Mouse (Mus musculus): ENCODE results near the gene Itpr2. TPM values are rescaled to one million over a fixed set of nuclear protein-coding genes. Genes with fewer than 3 reads are reported as not detected.

Gene Itpr2
- polyA plus RNA-seq, 1 experiment, result 2.6 TPM

- Histone ChIP-seq H3K36me3 (ENCODE audit: control insufficient read depth, insufficient read depth) (no peaks in the 10 kb centered on the region), H3ac (ENCODE audit: control insufficient read depth, insufficient read length, low read depth) (no peak overlapping the region), H3K4me3 (ENCODE audit: insufficient read depth, poor library complexity, severe bottlenecking) (no peak overlapping the region), H3K79me2 (ENCODE audit: control insufficient read depth, insufficient read depth) (no peaks in the 10 kb centered on the region), H3K79me3 (ENCODE audit: low read depth) (no peaks in the 10 kb centered on the region), H3K27me3 (ENCODE audit: control insufficient read depth, insufficient read depth, insufficient read length) (no peaks in the 10 kb centered on the region)
- TF ChIP-seq FOSL1 (IDR thresholded peaks at IDR 0.05; ENCODE audit: insufficient read depth, low read length, poor library complexity, severe bottlenecking) (no peak), MYOG (IDR thresholded peaks at IDR 0.05; ENCODE audit: control insufficient read depth, extremely low read depth, insufficient read length) (no peak), MYOD1 (IDR thresholded peaks at IDR 0.05; ENCODE audit: control insufficient read depth, insufficient read length, low read depth) (no peak), MAX (IDR thresholded peaks at IDR 0.05) (no peak), USF1 (IDR thresholded peaks at IDR 0.05; ENCODE audit: low read depth) (no peak), CTCF (IDR thresholded peaks at IDR 0.05; ENCODE audit: control insufficient read depth, insufficient read depth, insufficient read length) (no peak), CEBPB (IDR thresholded peaks at IDR 0.05; ENCODE audit: low read depth) (no peak)
These were observed 38.4 kb upstream of the Itpr2 start for GRCm38 (mm10) chr6:146540386-146540785.

DNA sequence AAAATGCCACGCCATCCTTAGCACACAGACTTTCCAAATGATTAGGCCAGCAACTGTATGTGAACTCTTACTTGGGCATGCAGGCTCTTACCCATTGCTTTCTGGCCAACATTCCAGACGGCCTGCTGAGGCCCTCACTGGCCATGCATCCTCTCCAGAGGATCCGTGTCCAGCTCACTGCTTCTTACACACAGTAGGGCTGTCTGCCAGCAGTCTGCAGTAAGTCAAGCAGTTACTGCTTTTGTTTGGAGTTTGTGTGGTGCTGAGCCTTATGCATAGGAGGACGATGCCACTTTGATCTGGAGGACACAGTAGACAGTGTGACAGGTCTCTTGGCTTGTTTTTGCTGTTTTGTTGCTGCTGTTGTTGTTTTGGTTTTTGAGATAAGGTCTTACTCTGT lies 36.6 kb upstream of the Itpr2 start:
- TF ChIP-seq MAX (IDR thresholded peaks at IDR 0.05) (no peak), CEBPB (IDR thresholded peaks at IDR 0.05; ENCODE audit: low read depth) (no peak), CTCF (IDR thresholded peaks at IDR 0.05; ENCODE audit: control insufficient read depth, insufficient read depth, insufficient read length) (no peak)

DNA sequence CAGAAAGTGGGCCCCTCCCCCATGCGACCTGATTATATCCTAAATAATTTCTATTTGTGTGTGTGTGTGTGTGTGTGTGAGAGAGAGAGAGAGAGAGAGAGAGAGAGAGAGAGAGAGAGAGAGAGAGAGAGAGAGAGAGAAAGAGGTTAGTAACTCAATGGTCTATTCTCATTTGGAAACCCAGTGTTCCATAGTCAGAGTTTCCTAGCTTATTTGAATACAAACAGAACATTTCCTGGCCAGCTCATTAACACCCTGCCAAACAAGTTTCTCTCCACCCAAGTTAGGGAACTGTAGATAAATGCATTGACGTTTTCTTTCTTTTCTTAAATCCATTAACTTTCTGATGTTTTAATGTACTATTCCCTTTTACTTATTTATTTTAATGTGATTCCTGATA lies 36.0 kb upstream of the Itpr2 start:
- no peak overlapping the region for H3ac ChIP-seq (ENCODE audit: control insufficient read depth, insufficient read length, low read depth)

More for the DNA sequence above, 36.6 kb upstream of the Itpr2 start:
- no peaks in the 10 kb centered on the region for H3K79me2 ChIP-seq (ENCODE audit: control insufficient read depth, insufficient read depth)
- no peaks in the 10 kb centered on the region for H3K27me3 ChIP-seq (ENCODE audit: control insufficient read depth, insufficient read depth, insufficient read length)
- H3K36me3 ChIP-seq (ENCODE audit: control insufficient read depth, insufficient read depth), result no peaks in the 10 kb centered on the region
- no peaks in the 10 kb centered on the region for H3K79me3 ChIP-seq (ENCODE audit: low read depth)
- H3K4me3 ChIP-seq (ENCODE audit: insufficient read depth, poor library complexity, severe bottlenecking), result no peak overlapping the region
- no peak overlapping the region for H3ac ChIP-seq (ENCODE audit: control insufficient read depth, insufficient read length, low read depth)

GRCm38 (mm10) chr6:146537111-146537510 lies 35.1 kb upstream of the Itpr2 start:
- Histone ChIP-seq H3K27me3 (ENCODE audit: control insufficient read depth, insufficient read depth, insufficient read length) (no peaks in the 10 kb centered on the region), H3K36me3 (ENCODE audit: control insufficient read depth, insufficient read depth) (no peaks in the 10 kb centered on the region), H3ac (ENCODE audit: control insufficient read depth, insufficient read length, low read depth) (no peak overlapping the region), H3K4me3 (ENCODE audit: insufficient read depth, poor library complexity, severe bottlenecking) (no peak overlapping the region), H3K79me3 (ENCODE audit: low read depth) (no peaks in the 10 kb centered on the region), H3K79me2 (ENCODE audit: control insufficient read depth, insufficient read depth) (no peaks in the 10 kb centered on the region)
- TF ChIP-seq MAX (IDR thresholded peaks at IDR 0.05) (no peak), CTCF (IDR thresholded peaks at IDR 0.05; ENCODE audit: control insufficient read depth, insufficient read depth, insufficient read length) (no peak), MYOD1 (IDR thresholded peaks at IDR 0.05; ENCODE audit: control insufficient read depth, insufficient read length, low read depth) (no peak), CEBPB (IDR thresholded peaks at IDR 0.05; ENCODE audit: low read depth) (no peak), FOSL1 (IDR thresholded peaks at IDR 0.05; ENCODE audit: insufficient read depth, low read length, poor library complexity, severe bottlenecking) (no peak), MYOG (IDR thresholded peaks at IDR 0.05; ENCODE audit: control insufficient read depth, extremely low read depth, insufficient read length) (no peak), USF1 (IDR thresholded peaks at IDR 0.05; ENCODE audit: low read depth) (no peak)

More for the DNA sequence above, 36.0 kb upstream of the Itpr2 start:
- Histone ChIP-seq H3K79me3 (ENCODE audit: low read depth) (no peaks in the 10 kb centered on the region), H3K79me2 (ENCODE audit: control insufficient read depth, insufficient read depth) (no peaks in the 10 kb centered on the region), H3K27me3 (ENCODE audit: control insufficient read depth, insufficient read depth, insufficient read length) (no peaks in the 10 kb centered on the region), H3K36me3 (ENCODE audit: control insufficient read depth, insufficient read depth) (no peaks in the 10 kb centered on the region), H3K4me3 (ENCODE audit: insufficient read depth, poor library complexity, severe bottlenecking) (no peak overlapping the region)
- no peak for TF ChIP-seq FOSL1 (IDR thresholded peaks at IDR 0.05; ENCODE audit: insufficient read depth, low read length, poor library complexity, severe bottlenecking)
- no peak for TF ChIP-seq MYOG (IDR thresholded peaks at IDR 0.05; ENCODE audit: control insufficient read depth, extremely low read depth, insufficient read length)
- TF ChIP-seq USF1 (IDR thresholded peaks at IDR 0.05; ENCODE audit: low read depth), result no peak
- TF ChIP-seq MYOD1 (IDR thresholded peaks at IDR 0.05; ENCODE audit: control insufficient read depth, insufficient read length, low read depth), result no peak
- no peak for TF ChIP-seq CTCF (IDR thresholded peaks at IDR 0.05; ENCODE audit: control insufficient read depth, insufficient read depth, insufficient read length)
- no peak for TF ChIP-seq MAX (IDR thresholded peaks at IDR 0.05)
- no peak for TF ChIP-seq CEBPB (IDR thresholded peaks at IDR 0.05; ENCODE audit: low read depth)

- no peaks in the 10 kb centered on the region for H3K36me3 ChIP-seq (ENCODE audit: control insufficient read depth, insufficient read depth)
- TF ChIP-seq CTCF (IDR thresholded peaks at IDR 0.05; ENCODE audit: control insufficient read depth, insufficient read depth, insufficient read length) (no peak), USF1 (IDR thresholded peaks at IDR 0.05; ENCODE audit: low read depth) (no peak), MYOD1 (IDR thresholded peaks at IDR 0.05; ENCODE audit: control insufficient read depth, insufficient read length, low read depth) (no peak), MYOG (IDR thresholded peaks at IDR 0.05; ENCODE audit: control insufficient read depth, extremely low read depth, insufficient read length) (no peak), MAX (IDR thresholded peaks at IDR 0.05) (no peak)
These were observed 33.5 kb upstream of the Itpr2 start for GRCm38 (mm10) chr6:146535501-146535900.

DNA sequence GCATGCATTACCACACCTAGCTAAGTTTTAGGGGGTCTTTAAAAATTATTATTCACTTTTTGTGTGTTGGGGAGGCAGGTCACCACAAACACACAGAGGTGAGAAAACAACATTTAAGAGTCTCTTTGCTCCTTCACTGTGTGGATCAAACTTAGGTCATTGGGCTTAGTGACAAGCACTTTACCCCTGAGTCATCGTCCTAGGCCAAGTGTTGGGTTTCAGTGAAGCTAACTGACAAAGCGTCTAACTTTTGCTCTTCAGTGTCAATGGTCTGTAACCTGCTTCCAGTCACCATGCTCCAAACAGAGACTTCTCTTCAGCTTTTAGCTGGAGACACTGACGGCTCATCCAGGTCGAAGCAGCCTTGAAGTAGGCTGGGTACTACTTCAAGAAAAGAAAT lies 31.1 kb upstream of the Itpr2 start:
- Histone ChIP-seq H3K79me2 (ENCODE audit: control insufficient read depth, insufficient read depth) (no peaks in the 10 kb centered on the region), H3K4me3 (ENCODE audit: insufficient read depth, poor library complexity, severe bottlenecking) (no peak overlapping the region), H3K27me3 (ENCODE audit: control insufficient read depth, insufficient read depth, insufficient read length) (no peaks in the 10 kb centered on the region), H3ac (ENCODE audit: control insufficient read depth, insufficient read length, low read depth) (no peak overlapping the region), H3K79me3 (ENCODE audit: low read depth) (no peaks in the 10 kb centered on the region), H3K36me3 (ENCODE audit: control insufficient read depth, insufficient read depth) (no peaks in the 10 kb centered on the region)
- no peak for TF ChIP-seq CTCF (IDR thresholded peaks at IDR 0.05; ENCODE audit: control insufficient read depth, insufficient read depth, insufficient read length)

More at GRCm38 (mm10) chr6:146535501-146535900, 33.5 kb upstream of the Itpr2 start:
- no peaks in the 10 kb centered on the region for H3K27me3 ChIP-seq (ENCODE audit: control insufficient read depth, insufficient read depth, insufficient read length)
- no peak overlapping the region for H3K4me3 ChIP-seq (ENCODE audit: insufficient read depth, poor library complexity, severe bottlenecking)
- no peaks in the 10 kb centered on the region for H3K79me2 ChIP-seq (ENCODE audit: control insufficient read depth, insufficient read depth)
- H3ac ChIP-seq (ENCODE audit: control insufficient read depth, insufficient read length, low read depth), result no peak overlapping the region
- no peaks in the 10 kb centered on the region for H3K79me3 ChIP-seq (ENCODE audit: low read depth)

Data from C2C12 (cell line).